Mouse (Mus musculus) megakaryocyte, embryonic 14.5 days (primary cell): ENCODE results near the gene Cyp2t4.

Experiments used
- FLI1 ChIP-seq: IDR thresholded peaks from 2 replicates; pipeline ENCODE4 v1.6.1; 2012; ENCODE audit warnings: low read length, inconsistent platforms, mixed read lengths
- GATA1 ChIP-seq: IDR thresholded peaks from 3 replicates; pipeline ENCODE4 v1.6.1; 2012; ENCODE audit warnings: mixed read lengths, low read length, inconsistent platforms, borderline replicate concordance

- TF ChIP-seq GATA1 (no peak), FLI1 (no peak)
Measured at GRCm38 (mm10) chr7:27119676-27120075, 33.8 kb upstream of the Cyp2t4 start, which contains the start of gene Cyp2f2.
